Mouse (Mus musculus): ENCODE results near the gene Bbs9. TPM values are rescaled to one million over a fixed set of nuclear protein-coding genes. Genes with fewer than 3 reads are reported as not detected.
"Not testable (repeated sequence)": the region's sequence is repeated elsewhere in the genome, so short reads cannot be mapped to it uniquely, and the experiment has no call there.

The Bbs9 gene
- 10 to 100 TPM; 17.5 to 18.7 TPM for total RNA-seq (2021)

DNA sequence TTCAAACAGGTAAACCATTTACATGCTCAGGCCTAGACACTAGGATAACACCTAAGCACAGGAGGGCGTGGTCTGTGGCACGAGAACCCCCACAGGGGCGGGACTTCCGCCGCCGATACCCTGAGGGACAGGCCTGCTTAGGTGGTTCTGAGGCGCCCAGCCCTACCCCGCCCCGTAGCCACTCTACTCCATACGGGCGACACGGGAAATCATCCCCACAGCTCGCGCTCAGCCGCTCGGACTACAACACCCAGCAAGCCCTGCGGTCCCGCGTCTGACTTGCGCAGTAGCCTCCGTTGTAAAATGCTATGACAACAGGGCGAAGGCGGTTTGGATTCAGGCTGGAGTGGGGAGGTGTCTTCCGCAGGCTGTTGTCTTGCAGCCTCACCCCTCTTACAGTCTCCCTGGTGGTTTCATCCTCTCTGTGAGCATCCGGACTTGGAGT is at the start of gene Bbs9:
Bbs9 (plus strand) TSS at position 292 of the 445 bp plus-strand sequence.
- DNase-seq: peak; percentile 93 to 95
- intact Hi-C loops (cut with DNase I): no loop called here

DNA sequence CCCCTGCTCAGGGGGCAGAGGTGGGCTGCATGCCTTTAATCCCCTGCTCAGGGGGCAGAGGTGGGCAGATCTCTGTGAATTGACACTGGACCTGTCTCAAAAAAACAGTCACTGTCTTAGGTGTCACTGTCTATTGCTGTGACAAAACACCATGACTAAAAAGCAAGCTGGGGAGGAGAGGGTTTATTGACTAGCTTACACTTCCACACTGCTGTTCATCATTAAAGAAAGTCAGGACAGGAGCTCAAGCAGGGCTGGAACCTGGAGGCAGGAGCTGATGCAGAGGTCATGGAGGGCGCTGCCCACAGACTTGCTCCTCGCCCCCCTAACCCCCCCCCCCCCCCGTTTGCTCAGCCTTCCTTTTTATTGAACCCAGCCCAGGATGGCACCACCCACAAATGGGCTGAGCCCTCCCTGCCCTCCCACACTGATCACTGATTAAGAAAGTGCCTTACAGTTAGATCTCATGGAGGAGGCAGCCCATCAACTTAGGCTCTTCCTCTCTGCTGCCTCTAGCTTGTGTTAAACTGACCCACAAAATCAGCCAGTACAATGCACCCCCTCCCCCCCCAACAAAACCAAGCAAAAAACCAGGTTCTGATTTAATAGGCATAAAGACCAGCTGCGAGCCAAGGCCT is 47.4 kb upstream of the Bbs9 start:
- no peak for DNase-seq

DNA sequence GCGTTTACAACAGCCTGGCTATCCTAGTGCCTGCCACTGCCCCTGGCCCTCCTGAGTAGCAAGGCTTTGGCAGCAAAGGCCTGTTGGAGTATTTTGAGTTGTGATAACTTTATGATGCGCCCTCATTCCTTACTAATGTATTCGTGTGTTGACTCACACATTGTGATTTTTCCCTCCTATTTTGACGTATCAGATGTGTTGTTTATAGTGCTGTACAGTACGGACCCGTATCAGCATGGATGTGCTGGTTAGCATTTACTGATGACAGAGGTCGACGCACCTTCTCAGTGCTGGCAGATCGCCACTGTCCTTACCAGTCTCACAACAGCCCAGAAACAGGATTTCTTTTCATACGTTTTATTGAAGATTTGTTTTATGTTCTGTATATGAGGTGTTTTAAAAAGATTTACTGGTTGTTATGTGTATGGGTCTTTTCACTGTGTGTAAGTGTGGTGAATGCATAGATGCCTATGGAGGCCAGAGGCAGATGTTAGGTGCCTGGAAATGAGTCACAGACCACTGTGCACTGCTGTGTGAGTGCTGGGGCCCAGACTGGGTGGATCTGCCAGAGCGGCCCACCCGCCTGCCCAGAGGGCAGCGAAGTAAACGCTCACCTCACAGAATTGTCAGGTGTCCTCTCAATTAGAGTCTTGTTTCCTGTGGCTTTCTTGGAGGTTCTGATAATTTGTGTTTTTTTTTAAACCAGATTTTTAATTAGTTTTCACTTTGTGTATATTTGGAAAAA is 46.7 kb upstream of the Bbs9 start:
- no peak for DNase-seq
- intact Hi-C loops (cut with DNase I): no loop called here

More for the DNA sequence above, 47.4 kb upstream of the Bbs9 start:
- intact Hi-C loops (cut with DNase I): no loop called here

DNA sequence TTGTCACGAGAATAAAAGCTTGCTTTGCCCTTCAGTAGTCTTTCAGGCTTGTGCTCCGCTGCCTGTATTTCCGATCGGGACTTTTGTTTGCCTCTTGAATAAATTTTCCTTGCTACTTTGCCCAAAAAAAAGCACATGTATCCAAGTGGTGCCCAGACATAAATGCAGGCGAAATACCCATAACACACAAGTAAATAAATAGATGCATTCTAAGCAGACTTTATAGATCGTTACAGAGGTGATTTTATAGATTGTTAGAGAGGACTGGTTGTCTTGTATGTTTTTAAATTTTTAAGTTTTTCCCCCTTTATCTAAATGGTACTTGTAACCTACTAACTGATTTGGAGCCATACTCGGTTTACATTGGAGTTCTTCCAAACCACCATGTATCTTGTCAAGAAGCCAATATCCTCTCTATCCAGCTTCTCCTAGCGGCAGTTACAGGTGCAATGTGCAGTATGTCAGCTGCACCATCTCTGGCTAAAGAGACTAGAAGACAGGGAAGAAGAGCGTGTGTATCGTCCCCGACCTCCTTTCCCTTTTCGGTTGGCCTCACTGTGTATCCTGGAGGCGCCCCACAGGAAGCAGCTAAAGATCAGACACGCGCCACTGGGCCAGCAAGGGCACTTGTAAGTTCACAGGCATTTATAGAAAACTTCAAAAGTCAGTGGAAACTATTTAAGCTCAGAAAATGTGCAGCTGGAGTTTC is 45.8 kb upstream of the Bbs9 start:
- intact Hi-C loops (cut with DNase I): no loop called here
- no peak for DNase-seq

DNA sequence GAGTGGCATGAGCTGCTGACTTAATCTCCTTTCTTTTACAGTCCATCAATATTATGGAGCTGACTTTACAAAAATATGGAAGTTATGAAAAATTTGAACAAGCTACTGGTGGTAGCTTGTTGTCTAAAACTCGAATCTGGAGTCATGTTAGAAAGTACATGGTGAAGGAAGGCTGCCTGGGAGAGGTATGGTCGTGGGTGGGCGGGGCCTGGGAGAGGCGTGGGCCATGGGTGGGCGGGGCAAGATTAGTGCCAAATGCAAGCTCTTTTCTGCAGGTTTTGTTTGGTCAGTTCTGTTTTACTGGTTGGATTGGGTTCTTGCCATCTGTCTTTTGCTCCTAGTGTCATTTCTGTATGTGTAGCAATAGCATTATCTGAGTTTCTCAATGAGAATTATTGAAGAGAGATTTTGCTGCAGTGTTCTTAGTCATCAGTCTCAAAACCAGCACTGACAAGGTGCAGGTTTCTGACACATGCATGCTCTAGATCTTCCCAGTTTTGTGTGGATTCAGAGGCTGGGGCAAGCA is 45.1 kb upstream of the Bbs9 start:
- intact Hi-C loops (cut with DNase I): no loop called here
- DNase-seq: no peak

DNA sequence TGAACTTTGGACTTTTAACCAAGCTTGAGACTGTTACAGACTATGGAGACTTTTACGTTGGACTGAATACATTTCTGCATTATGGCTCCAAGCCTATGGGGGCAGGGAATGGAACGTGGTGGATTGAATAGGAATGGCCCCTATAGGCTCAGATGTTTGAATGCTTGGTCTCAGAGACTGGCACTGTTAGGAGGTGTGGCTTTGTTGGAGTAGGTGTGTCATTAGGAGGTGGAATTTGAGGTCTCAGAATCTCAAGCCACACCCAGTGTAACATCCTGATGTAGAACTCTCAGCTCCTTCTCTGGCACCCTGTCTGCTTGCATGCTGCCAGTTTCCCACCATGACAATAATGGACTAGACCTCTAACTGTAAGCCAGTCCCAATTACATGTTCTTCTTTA is 42.3 kb upstream of the Bbs9 start:
- intact Hi-C loops (cut with DNase I): no loop called here
- no peak for DNase-seq

DNA sequence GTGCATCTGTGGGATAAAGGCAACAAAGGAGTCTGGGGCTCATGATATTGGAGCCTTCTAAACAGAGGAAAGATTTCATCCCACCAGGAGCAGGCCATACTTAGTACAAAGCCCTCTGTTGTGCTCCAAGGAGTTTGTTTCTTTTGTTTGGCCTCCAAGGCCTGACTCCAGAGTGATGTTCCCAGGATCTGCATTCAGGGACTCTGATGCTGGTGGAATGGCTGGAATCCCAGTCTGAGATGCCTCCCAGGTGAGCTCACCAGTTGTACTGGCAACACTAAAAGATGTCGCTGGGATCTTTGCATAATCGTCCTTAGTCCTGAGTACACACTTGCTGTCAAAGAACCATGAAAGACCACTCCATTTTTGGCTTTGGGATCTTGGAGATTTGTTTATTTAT is 41.4 kb upstream of the Bbs9 start:
- intact Hi-C loops (cut with DNase I): no loop called here
- DNase-seq: no peak

DNA sequence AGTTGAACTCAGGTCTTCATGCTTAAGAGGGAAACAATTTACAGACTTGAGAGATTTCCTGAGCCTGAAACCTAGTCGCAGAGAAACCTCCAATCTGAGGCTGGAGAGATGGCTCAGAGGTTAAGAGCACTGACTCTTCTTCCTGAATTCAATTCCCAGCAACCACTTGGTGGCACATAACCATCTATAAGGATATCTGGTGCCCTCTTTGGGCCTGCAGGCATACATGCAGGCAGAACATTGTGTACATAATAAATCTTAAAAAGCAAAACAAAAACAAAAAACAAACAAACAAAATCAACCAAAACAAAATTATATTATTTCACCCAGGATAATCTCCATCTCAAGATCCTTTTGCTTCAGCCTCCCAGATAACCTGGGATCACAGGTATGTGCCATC is 36.7 kb upstream of the Bbs9 start:
- intact Hi-C loops (cut with DNase I): no loop called here
- DNase-seq: no peak

DNA sequence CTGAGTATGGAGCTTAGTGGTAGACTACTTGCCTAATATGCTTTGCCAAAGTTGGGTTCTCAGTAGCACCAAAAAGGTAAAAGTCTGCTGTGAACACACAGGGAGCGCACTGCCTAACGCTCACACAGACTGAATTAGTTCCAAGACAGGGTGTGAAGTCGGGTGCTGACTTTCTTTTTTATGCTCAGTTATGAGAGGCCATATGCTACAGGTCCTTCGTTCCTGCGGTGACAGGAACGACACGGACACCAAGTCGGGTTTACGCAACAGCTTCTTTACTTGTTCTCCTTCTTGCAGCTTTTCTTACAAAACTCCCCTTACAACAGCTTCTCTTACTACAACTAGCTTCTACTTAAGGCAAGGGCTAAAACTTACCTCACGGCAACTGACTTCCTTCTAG is 32.4 kb upstream of the Bbs9 start:
- intact Hi-C loops (cut with DNase I): no loop called here

DNA sequence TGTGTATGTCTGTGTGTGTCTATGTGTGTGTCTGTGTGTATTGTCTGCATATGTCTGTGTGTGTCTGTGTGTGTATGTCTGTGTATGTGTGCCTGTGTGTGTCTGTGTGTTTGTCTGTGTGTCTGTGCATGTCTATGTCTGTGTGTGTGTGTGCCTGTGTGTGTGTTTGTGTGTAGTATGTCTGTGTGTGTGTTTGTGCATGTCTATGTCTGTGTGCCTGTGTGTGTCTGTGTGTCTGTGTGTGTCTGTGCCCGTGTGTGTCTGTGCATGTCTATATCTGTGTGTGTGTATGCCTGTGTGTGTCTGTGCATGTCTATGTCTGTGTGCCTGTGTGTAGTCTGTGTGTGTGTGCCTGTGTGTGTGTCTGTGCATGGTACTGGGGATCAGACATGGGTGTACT is 30.4 kb upstream of the Bbs9 start:
- intact Hi-C loops (cut with DNase I): no loop called here
- DNase-seq: no peak

More for the DNA sequence above, 32.4 kb upstream of the Bbs9 start:
- DNase-seq: no peak

DNA sequence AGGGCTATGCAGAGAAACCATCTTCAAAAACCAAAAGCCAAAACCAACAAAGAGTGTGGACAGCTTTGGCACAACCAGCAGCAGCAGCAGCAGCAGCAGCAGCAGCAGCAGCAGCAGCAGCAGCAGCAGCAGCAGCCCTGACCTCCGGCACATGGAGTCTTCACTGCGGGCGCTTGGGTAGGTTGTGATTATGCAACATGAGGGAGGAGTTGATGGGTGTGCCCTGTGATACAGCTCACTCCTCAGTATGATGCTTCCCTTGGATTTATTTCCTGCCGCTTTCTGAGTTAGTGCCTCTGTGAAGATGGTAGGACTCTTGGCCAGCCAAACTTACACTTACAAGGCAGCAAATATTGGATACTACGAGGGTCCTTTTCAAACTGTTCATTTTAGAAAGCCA is 28.3 kb upstream of the Bbs9 start:
- DNase-seq: no peak
- intact Hi-C loops (cut with DNase I): no loop called here

DNA sequence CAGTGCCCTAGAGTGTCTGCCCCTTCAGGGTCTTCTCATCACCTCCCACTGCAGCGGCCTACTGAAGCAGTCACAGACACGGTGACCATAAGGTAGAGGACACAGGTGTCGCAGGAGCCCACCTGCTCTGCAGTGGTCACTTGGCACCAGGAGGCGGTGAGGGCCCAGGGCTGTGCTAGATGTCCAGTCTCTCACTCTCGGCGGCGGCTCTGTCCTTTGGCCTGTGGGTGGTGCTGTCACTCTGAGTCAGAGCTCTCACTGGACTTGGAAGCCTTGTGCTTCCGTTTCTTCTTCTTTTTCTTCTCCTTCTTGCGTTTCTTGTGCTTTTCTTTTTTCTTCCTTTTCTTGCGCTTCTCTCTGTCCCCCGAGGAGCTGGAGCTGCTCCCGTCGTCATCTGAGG is 27.1 kb upstream of the Bbs9 start:
- intact Hi-C loops (cut with DNase I): no loop called here
- DNase-seq: no peak

DNA sequence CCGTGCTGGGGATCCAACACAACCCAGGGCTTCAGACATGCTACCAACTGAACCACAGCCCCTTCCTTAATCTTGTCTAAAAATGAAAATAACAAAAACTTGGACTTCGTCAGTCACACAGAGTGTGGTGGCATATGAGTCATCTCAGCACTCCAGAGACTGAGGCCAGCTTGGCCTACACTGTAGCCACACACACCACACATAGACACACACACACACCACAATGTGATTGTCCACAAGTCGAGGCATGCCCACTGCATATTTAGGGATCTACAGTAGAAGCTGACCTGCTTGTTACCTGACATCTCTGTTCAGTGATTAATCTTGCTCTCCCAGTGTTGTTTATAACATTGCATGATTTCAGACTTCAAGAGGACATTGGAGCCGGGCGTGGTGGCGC is 26.3 kb upstream of the Bbs9 start:
- intact Hi-C loops (cut with DNase I): no loop called here
- no peak for DNase-seq

DNA sequence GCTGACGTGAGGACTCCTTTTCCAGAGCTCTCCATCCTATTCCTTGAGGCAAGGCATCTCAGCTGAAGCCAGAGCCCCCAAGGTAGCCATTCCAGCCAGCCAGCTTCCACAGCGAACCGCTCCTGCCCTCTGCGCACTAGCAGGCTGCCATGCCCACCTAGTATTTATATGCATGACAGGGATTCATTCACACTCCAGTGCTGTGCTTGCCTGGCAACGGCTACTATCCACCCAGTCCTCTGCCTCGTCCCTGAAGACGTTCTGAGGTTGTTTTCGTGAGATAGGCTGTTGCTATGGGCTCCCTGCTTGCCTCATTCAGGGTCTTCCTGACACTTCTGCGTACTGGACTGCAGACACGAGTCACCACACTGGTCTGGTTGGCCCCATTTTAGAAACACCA is 22.8 kb upstream of the Bbs9 start:
- DNase-seq: no peak
- intact Hi-C loops (cut with DNase I): no loop called here

DNA sequence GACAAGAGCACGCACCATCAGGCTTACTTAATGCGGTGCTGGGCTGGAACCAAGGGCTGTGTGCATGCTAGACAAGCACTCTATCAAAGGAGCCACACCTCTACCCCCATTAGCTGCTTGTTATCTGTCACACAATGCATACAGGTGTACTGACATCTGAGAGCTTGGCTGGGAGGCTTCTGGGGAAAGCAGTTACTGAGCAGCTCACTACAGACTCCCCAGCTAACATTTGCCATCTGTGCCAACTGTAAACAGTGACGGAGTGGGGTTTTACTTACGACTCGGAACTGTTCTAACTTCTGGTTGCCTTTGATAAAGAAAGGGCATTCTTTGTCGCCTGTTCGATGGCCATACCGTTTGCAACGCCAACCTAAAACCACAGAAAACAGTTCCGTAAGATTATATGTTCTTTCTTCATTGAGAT is 22.0 kb upstream of the Bbs9 start:
- intact Hi-C loops (cut with DNase I): no loop called here
- DNase-seq: no peak

DNA sequence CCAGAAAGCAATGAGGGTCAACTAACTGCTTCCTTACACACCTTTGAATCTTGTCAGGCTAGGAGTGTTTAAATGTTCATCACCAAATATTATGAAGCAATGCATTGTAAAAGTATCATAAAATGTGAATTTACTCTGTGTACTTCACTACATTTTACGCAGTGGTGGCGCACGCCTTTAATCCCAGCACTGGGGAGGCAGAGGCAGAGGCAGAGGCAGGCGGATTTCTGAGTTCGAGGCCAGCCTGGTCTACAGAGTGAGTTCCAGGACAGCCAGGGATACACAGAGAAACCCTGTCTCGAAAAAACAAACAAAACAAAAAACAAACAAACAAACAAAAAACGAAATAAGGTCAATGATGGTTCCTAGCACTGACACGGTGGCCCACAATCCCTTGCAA is 21.5 kb upstream of the Bbs9 start, which contains the start of gene Gm17545:
Gm17545 (plus strand) TSS at position 301 of the 400 bp plus-strand sequence.
- intact Hi-C loops (cut with DNase I); DNase-seq: not testable (repeated sequence)

DNA sequence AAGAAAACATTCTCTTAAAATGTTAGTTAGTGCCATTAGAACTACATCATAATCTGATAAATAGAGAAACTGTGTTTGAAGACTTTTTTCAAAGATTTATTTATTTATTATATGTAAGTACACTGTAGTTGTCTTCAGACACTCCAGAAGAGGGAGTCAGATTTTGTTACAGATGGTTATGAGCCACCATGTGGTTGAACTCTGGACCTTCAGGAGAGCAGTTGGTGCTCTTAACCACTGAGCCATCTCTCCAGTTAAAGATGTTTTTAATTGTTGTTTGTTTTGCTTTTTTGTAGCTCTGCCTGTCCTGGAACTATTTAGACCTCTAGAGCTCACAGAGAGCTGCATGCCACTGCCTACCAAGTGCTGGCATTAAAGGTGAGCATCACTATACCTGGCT is 20.5 kb upstream of the Bbs9 start:
- no peak for DNase-seq

DNA sequence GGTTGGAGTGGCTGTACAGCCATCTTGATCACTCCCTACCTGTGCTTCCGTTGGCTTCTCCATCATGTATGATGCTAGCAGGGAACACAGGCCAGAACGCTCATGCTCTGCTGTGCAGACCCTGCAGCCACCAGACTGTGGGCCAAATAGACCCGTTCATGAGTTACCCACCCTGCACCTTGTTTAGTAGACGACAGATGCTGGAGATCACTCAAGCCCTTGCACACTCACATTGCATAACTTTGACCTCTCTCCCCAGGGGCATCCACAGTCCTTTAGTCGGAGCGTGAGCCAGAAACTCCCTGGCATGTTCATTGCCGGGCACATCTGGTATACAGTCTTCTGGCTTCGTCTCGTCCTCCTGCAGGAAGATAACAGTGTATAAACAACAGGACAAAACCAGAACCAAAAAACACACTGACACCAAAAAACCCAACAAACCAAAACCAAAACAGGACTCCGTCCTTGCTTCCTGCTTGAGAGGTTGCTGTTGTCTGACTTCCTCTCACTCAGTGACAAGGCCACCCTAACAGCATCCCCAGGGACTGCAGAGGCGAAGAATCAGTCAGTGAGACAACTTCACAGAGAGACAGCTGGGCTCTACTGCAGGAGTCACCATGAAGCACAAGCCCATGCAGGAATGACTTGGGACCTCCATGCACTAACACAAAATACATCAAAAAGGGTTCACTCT is 18.2 kb upstream of the Bbs9 start:
- DNase-seq: peak in 1 of 2 experiments; percentile 19
- intact Hi-C loops (cut with DNase I): no loop called here

More for the DNA sequence above, 20.5 kb upstream of the Bbs9 start:
- intact Hi-C loops (cut with DNase I): no loop called here

DNA sequence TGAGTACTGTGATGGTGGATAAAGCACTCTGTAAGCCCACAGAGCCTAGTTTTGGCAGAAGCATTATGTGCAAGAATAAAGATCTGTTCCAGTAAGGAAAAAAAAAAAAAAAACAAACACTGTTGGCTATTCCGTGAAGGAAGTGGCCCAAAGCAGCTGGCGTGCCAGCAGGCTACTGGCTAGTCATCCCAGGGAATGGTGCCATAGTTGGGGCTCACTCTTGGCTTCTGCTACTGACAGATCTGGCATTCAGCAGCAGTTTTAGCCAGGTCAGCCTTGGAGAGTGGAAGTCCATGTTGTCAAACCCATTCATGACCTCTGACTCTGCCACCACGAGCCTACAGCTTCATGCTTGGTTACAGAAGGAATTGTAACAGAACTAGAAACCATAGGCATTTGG is 13.6 kb upstream of the Bbs9 start:
- intact Hi-C loops (cut with DNase I): no loop called here
- peak; percentile 20 to 28 for DNase-seq

DNA sequence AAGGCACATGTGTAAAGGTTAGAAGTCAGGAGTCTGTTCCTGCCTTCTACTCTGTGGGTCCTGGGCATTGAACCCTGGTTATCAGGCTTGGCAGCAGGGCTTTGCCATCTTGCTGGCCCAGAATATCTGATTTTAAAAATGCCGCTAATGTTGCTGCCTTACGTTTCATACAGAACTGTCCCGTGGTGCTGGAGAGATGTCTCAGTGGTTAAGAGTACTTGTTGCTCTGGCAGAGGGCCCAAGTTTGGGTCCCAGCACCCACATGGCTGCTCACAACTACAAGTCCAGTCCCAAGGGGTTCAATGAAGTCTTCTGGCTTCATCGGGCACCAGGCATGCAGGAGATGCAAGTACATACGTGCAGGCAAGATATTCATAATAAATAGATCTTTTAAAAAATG is 9.3 kb upstream of the Bbs9 start:
- intact Hi-C loops (cut with DNase I): no loop called here
- DNase-seq: no peak

Measured in heart, postnatal 10 days (tissue).